Mouse (Mus musculus) heart, postnatal 0 days (tissue): ENCODE results near the gene Gja3.
"Not testable (repeated sequence)": the region's sequence is repeated elsewhere in the genome, so short reads cannot be mapped to it uniquely, and the experiment has no call there.

Source experiments
- CTCF ChIP-seq: IDR thresholded peaks from 2 replicates; pipeline ENCODE4 v1.5.1; 2016; ENCODE audit warnings: antibody characterized with exemption, control low read depth, low read depth
- EP300 ChIP-seq: IDR thresholded peaks from 2 replicates; pipeline ENCODE4 v1.6.1; 2016; ENCODE audit warnings: antibody characterized with exemption, low read depth

- TF ChIP-seq CTCF: peak; percentile 85
- TF ChIP-seq EP300: not testable (repeated sequence)
Observed at GRCm38 (mm10) chr14:57060052-57060451, 2.2 kb upstream of the Gja3 start.
